Mouse (Mus musculus) CD4-positive, CD25-positive, alpha-beta regulatory T cell, adult 2 months (primary cell): ENCODE data around the gene Rbm7.
"Not testable (repeated sequence)": the region's sequence is repeated elsewhere in the genome, so short reads cannot be mapped to it uniquely, and the experiment has no call there.

Experiments
- DNase-seq: peaks from one replicate; pipeline ENCODE4 v3.0.0-alpha.2; 2012; ENCODE audit warnings: low read depth, low spot score

The Rbm7 gene

GRCm38 (mm10) chr9:48494817-48495547 lies at the start of gene Rbm7, which contains the start of gene Gm5617:
Gene Rbm7 (minus strand): TSS chr9:48495299.
Gene Gm5617 (plus strand): TSS chr9:48495442.
- peak; percentile 98 for DNase-seq

- peak; percentile 75 for DNase-seq
These were observed 43.6 kb upstream of the Rbm7 start for GRCm38 (mm10) chr9:48538688-48539087.

GRCm38 (mm10) chr9:48538044-48538645 lies 43.0 kb upstream of the Rbm7 start:
- DNase-seq, result peak; percentile 78

GRCm38 (mm10) chr9:48537616-48538015 lies 42.5 kb upstream of the Rbm7 start:
- DNase-seq, result not testable (repeated sequence)

- no peak for DNase-seq
These were observed 41.3 kb upstream of the Rbm7 start for GRCm38 (mm10) chr9:48536414-48536813.

- peak; percentile 36 for DNase-seq
These were observed 37.6 kb upstream of the Rbm7 start for GRCm38 (mm10) chr9:48532730-48533129.

GRCm38 (mm10) chr9:48532203-48532602 lies 37.1 kb upstream of the Rbm7 start:
- DNase-seq, result peak; percentile 26

GRCm38 (mm10) chr9:48531294-48531693 lies 36.2 kb upstream of the Rbm7 start:
- no peak for DNase-seq

- peak; percentile 41 for DNase-seq
These were observed 31.4 kb upstream of the Rbm7 start for GRCm38 (mm10) chr9:48526520-48526919.

- DNase-seq, result peak; percentile 55
These were observed 30.5 kb upstream of the Rbm7 start for GRCm38 (mm10) chr9:48525566-48525965.

- not testable (repeated sequence) for DNase-seq
These were observed 25.3 kb upstream of the Rbm7 start for GRCm38 (mm10) chr9:48520405-48520804.

- DNase-seq, result no peak
These were observed 22.5 kb upstream of the Rbm7 start for GRCm38 (mm10) chr9:48517372-48518130.

GRCm38 (mm10) chr9:48516615-48517371 lies 21.7 kb upstream of the Rbm7 start:
- DNase-seq, result no peak

GRCm38 (mm10) chr9:48515332-48515731 lies 20.2 kb upstream of the Rbm7 start:
- no peak for DNase-seq

GRCm38 (mm10) chr9:48510134-48510533 lies 15.0 kb upstream of the Rbm7 start:
- DNase-seq, result no peak

GRCm38 (mm10) chr9:48504741-48505365 lies 9.8 kb upstream of the Rbm7 start:
- no peak for DNase-seq

- no peak for DNase-seq
These were observed 7.9 kb upstream of the Rbm7 start for GRCm38 (mm10) chr9:48503001-48503400.

- no peak for DNase-seq
These were observed 6.1 kb upstream of the Rbm7 start for GRCm38 (mm10) chr9:48501192-48501591.

- no peak for DNase-seq
These were observed 441 bp upstream of the Rbm7 start for GRCm38 (mm10) chr9:48495548-48495932.

GRCm38 (mm10) chr9:48481214-48482134 lies 13.6 kb downstream of the Rbm7 start:
- DNase-seq, result no peak
